Comparison of ENCODE assay signal across 8 mouse cellular contexts in genomic region chr5:142401641-142402625, GRCm38 (mm10). TPM values are rescaled to one million over a fixed set of nuclear protein-coding genes. Genes with fewer than 3 reads are reported as not detected.
DNase-seq lines count a peak whose midpoint lies in the region; ATAC-seq lines count a peak whose summit lies in the region.

No protein-coding gene starts in this region.

- intact Hi-C loops in gastrocnemius, postnatal 36 days (cut with DNase I) = loop anchor here (1.0 to 2.0 kb wide), 2 partner anchors 35 to 47 kb away; no protein-coding TSS in a partner anchor

- no peaks in the 10 kb centered on the region for H3K27me3 ChIP-seq in limb, embryonic 12.5 days
- no peaks in the 10 kb centered on the region for H3K27me3 ChIP-seq in midbrain, embryonic 15.5 days (replicated peaks)

- DNase-seq in adrenal gland, adult (ENCODE audit: inconsistent age in 2 of 2, low spot score in 1 of 2) = peak; percentile 36 to 70
- DNase-seq in adrenal gland, adult 2 months = no peak
- peak; percentile 54 for DNase-seq in 416B (ENCODE audit: low read depth)
- DNase-seq in gastrocnemius, postnatal 36 days = peak; percentile 12 to 33
- peak; percentile 68 for DNase-seq in thymus, postnatal 14 days

- ATAC-seq in limb, embryonic 12.5 days (ENCODE audit: insufficient number of reproducible peaks, insufficient read depth, low FRiP score, low TSS enrichment, low read depth) = no peak; the same call in 1 of the 2 replicates
- peak; percentile 66 for ATAC-seq in midbrain, embryonic 15.5 days (replicated peaks)

- H3K4me2 ChIP-seq in limb, embryonic 12.5 days = peak overlapping the region; percentile 92
- H3K4me2 ChIP-seq in midbrain, embryonic 15.5 days = peak overlapping the region; percentile 71

- under 1% methylated on average over 56 of the region's 67 CpGs for WGBS in limb, embryonic 12.5 days
- WGBS in midbrain, embryonic 15.5 days = under 1% methylated on average over 60 of the region's 67 CpGs

- peaks cover 25% of the 10 kb centered on the region for H3K36me3 ChIP-seq in limb, embryonic 12.5 days
- H3K36me3 ChIP-seq in midbrain, embryonic 15.5 days (replicated peaks) = 0 out of 2 replicates have a peak, but pooled peaks cover 3% of the 10 kb centered on the region

- no peaks in the 10 kb centered on the region for H3K9me3 ChIP-seq in limb, embryonic 12.5 days
- H3K9me3 ChIP-seq in midbrain, embryonic 15.5 days = no peaks in the 10 kb centered on the region

- peaks cover 18% of the 10 kb centered on the region for H3K4me1 ChIP-seq in brown adipose tissue, adult 24 weeks (ENCODE audit: control insufficient read depth, insufficient read depth, insufficient read length, low read length)
- H3K4me1 ChIP-seq in limb, embryonic 12.5 days (replicated peaks) = peaks cover 42% of the 10 kb centered on the region
- peaks cover 52% of the 10 kb centered on the region for H3K4me1 ChIP-seq in midbrain, embryonic 15.5 days

- H3K9ac ChIP-seq in limb, embryonic 12.5 days (replicated peaks) = peak overlapping the region; percentile 94
- H3K9ac ChIP-seq in midbrain, embryonic 15.5 days = peak overlapping the region; percentile 75

- H3K4me3 ChIP-seq in brown adipose tissue, adult 24 weeks (ENCODE audit: insufficient read depth, low read depth, low read length) = peak overlapping the region; percentile 98
- peak overlapping the region; percentile 96 for H3K4me3 ChIP-seq in limb, embryonic 12.5 days (replicated peaks)
- H3K4me3 ChIP-seq in midbrain, embryonic 15.5 days = peak overlapping the region; percentile 57

- peak overlapping the region; percentile 38 for H3K27ac ChIP-seq in brown adipose tissue, adult 24 weeks (replicated peaks; ENCODE audit: low read depth, low read length)
- H3K27ac ChIP-seq in limb, embryonic 12.5 days = peak overlapping the region; percentile 88
- H3K27ac ChIP-seq in midbrain, embryonic 15.5 days = peak overlapping the region; percentile 87

RNA-seq across cellular contexts. Expression of gene Foxk1, which starts 0.6 kb away (rescaled TPM):
- total RNA-seq in adrenal gland, adult 2 months (2021) = 10 to 100 TPM; 19.7 to 24.6 TPM
- 17.2 and 18.2 TPM in 2 replicates for polyA plus RNA-seq in adrenal gland, adult 2 months (2012; rRNA removed)
- polyA plus RNA-seq in brown adipose tissue, adult 24 weeks (2012; ENCODE audit: insufficient read depth, insufficient read length, missing spikeins) = 7.1 and 8.0 TPM in 2 replicates
- total RNA-seq in gastrocnemius, postnatal 36 days (2021) = 10 to 100 TPM; 12.5 to 14.5 TPM
- polyA plus RNA-seq in limb, embryonic 12.5 days (2016; fragmentation: Nextera tagmentation; extraction: Ambion mirVana) = 6.4 and 7.0 TPM in 2 replicates
- polyA plus RNA-seq in midbrain, embryonic 15.5 days (2015; fragmentation: Nextera tagmentation; extraction: Ambion mirVana) = 6.9 and 8.1 TPM in 2 replicates

Comparison
In these comparisons a context has a peak if more than half of its experiments do, and no peak if none do; other contexts are left out.
1. H3K27ac ChIP-seq: peak in every context shown above with its lines; median percentile 88 in limb, embryonic 12.5 days; 87 in midbrain, embryonic 15.5 days; 38 in brown adipose tissue, adult 24 weeks.